In the genomic region with DNA sequence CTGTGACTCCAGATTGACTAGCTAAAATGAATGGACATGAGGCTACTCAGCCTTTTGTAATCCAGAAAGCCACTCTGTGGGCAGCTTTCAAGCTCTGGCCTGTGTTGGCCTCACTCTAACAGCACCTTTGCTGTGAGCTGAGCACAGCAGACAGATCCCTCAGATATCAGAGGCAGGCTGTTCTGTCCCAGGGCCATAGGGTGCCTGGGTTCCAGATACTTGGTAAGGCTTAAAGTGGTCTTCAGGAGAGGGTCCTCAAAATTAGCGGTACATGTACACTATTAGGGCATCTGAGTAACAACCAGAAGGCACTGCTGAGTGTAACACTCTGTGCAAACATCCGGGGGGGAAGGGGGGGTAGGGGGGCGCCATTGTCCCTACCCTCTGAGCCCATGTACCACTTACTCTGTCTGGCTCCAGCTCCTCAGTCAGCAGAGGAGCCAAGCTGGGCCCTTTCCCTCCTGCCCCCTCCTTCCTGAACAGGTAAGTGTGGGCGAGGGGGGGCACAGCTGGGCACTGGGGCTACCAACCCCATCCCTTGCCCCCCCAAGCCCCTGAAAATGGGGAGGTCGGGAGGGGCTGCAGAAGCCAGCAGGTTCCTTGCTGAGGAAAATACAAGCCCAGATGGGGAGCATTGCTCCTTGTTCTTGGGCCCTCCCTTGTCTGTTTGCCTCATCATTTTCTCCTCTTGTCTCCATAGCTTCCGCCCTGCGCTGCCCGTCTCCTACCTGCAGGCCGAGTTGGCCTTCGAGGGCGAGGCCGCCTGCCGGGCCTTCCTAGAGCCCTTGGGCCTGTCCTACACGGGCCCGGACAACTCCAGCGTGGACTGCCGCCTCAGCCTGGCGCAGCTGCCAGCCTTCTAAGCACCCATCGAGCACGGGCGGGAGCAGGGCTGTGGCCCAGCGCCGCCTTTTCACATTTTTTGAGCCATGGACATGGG, we compare ENCODE assay signal across 10 mouse cellular contexts. TPM values are rescaled to one million over a fixed set of nuclear protein-coding genes. Genes with fewer than 3 reads are reported as not detected.
DNase-seq lines count a peak whose midpoint lies in the region; ATAC-seq and TF ChIP-seq lines count a peak whose summit lies in the region.
"Had no signal": no experiment of that assay in that cellular context is flagged by ENCODE, and none has a peak within 500 bp of the region (broad histone marks: within the 10 kb centered on the region; RNA-seq: fewer than 3 reads in every experiment).

No protein-coding gene starts in this region.

- no peak overlapping the region for H3K9ac ChIP-seq in hindbrain, embryonic 13.5 days
- H3K9ac ChIP-seq in hindbrain, embryonic 14.5 days = no peak overlapping the region
- H3K9ac ChIP-seq: lung, embryonic 15.5 days; midbrain, embryonic 12.5 days had no signal

- TF ChIP-seq POLR2A in embryonic fibroblast, embryonic 13.5 days (IDR thresholded peaks at IDR 0.05; ENCODE audit: low read depth, low read length) = 0 out of 2 replicates have a peak, but pooled peaks have one; percentile 17

- TF ChIP-seq CTCF in embryonic fibroblast, embryonic 13.5 days (IDR thresholded peaks at IDR 0.05; ENCODE audit: borderline replicate concordance, insufficient read depth, low read length) = no peak

- no peak for DNase-seq in hindbrain, embryonic 14.5 days (ENCODE audit: low spot score)
- DNase-seq in right cerebral cortex, postnatal 25 days = peak; percentile 14
- no peak for DNase-seq in right cerebral cortex, adult 2 months (ENCODE audit: low spot score in 2 of 2)
- peak; percentile 17 for DNase-seq in testis, postnatal 14 days (ENCODE audit: low spot score)

- peaks cover 67% of the 10 kb centered on the region for H3K36me3 ChIP-seq in hindbrain, embryonic 13.5 days
- H3K36me3 ChIP-seq in hindbrain, embryonic 14.5 days (replicated peaks; ENCODE audit: control insufficient read depth, insufficient read depth) = peaks cover 65% of the 10 kb centered on the region

- H3K27ac ChIP-seq in hindbrain, embryonic 13.5 days = no peak overlapping the region
- no peak overlapping the region for H3K27ac ChIP-seq in hindbrain, embryonic 14.5 days
- H3K27ac ChIP-seq in embryonic fibroblast, embryonic 13.5 days (ENCODE audit: insufficient read depth, low read length) = no peak overlapping the region
- H3K27ac ChIP-seq: heart, adult 2 months; lung, embryonic 15.5 days; midbrain, embryonic 12.5 days had no signal

- H3K4me3 ChIP-seq in hindbrain, embryonic 13.5 days = 0 out of 2 replicates have a peak overlapping the region, but pooled peaks have one; percentile 2
- no peak overlapping the region for H3K4me3 ChIP-seq in hindbrain, embryonic 14.5 days (replicated peaks; ENCODE audit: low read length)
- no peak overlapping the region for H3K4me3 ChIP-seq in embryonic fibroblast, embryonic 13.5 days (ENCODE audit: insufficient read depth, low read length)
- H3K4me3 ChIP-seq: heart, adult 2 months; lung, embryonic 15.5 days; midbrain, embryonic 12.5 days had no signal

- H3K27me3 ChIP-seq in hindbrain, embryonic 13.5 days = peaks cover 14% of the 10 kb centered on the region
- peaks cover 13% of the 10 kb centered on the region for H3K27me3 ChIP-seq in hindbrain, embryonic 14.5 days (ENCODE audit: control insufficient read depth, insufficient read depth, low read length)

- H3K4me2 ChIP-seq in hindbrain, embryonic 13.5 days = no peak overlapping the region
- H3K4me2 ChIP-seq in hindbrain, embryonic 14.5 days (replicated peaks) = no peak overlapping the region
- H3K4me2 ChIP-seq: lung, embryonic 15.5 days; midbrain, embryonic 12.5 days had no signal

- ATAC-seq in hindbrain, embryonic 13.5 days (ENCODE audit: low FRiP score) = no peak
- ATAC-seq in hindbrain, embryonic 14.5 days (ENCODE audit: low FRiP score) = no peak
- ATAC-seq in monocyte, adult 5-6 weeks (replicated peaks; ENCODE audit: insufficient number of reproducible peaks, low FRiP score, low TSS enrichment, poor library complexity, severe bottlenecking) = no peak

- H3K4me1 ChIP-seq in hindbrain, embryonic 13.5 days (replicated peaks) = peaks cover 30% of the 10 kb centered on the region
- peaks cover 28% of the 10 kb centered on the region for H3K4me1 ChIP-seq in hindbrain, embryonic 14.5 days (replicated peaks; ENCODE audit: control insufficient read depth, insufficient read depth, low read length)
- H3K4me1 ChIP-seq in embryonic fibroblast, embryonic 13.5 days (ENCODE audit: control insufficient read depth, insufficient read depth, low read length) = 0 out of 2 replicates have a peak, but pooled peaks cover 5% of the 10 kb centered on the region

- 97% methylated on average over 23 of the region's 23 CpGs for WGBS in hindbrain, embryonic 13.5 days
- 93% methylated on average over 22 of the region's 23 CpGs for WGBS in hindbrain, embryonic 14.5 days

- no peaks in the 10 kb centered on the region for H3K9me3 ChIP-seq in hindbrain, embryonic 13.5 days
- H3K9me3 ChIP-seq in hindbrain, embryonic 14.5 days (ENCODE audit: control insufficient read depth, low read length) = no peaks in the 10 kb centered on the region
- H3K9me3 ChIP-seq: lung, embryonic 15.5 days; midbrain, embryonic 12.5 days had no signal

RNA-seq across cellular contexts. Expression of gene Leng9, which starts 3.7 kb away (rescaled TPM):
- polyA plus RNA-seq in hindbrain, embryonic 13.5 days (2015; fragmentation: Nextera tagmentation; extraction: Ambion mirVana) = 4.7 TPM in 2 replicates
- 3.1 and 3.7 TPM in 2 replicates for polyA plus RNA-seq in hindbrain, embryonic 14.5 days (2014; fragmentation: Nextera tagmentation; extraction: Ambion mirVana)
- polyA plus RNA-seq in embryonic fibroblast, embryonic 13.5 days (2011; ENCODE audit: insufficient read length, low read depth, missing spikeins) = 2.3 and 2.5 TPM in 2 replicates
- 26.4 to 29.4 TPM (median 28.3 TPM) in 3 replicates for total RNA-seq in monocyte, adult 5-6 weeks (2017)

RNA-seq across cellular contexts. Expression of gene Leng8, which starts 9.7 kb away (rescaled TPM):
- polyA plus RNA-seq in hindbrain, embryonic 13.5 days (2015; fragmentation: Nextera tagmentation; extraction: Ambion mirVana) = 77.0 and 79.4 TPM in 2 replicates
- 65.3 and 66.7 TPM in 2 replicates for polyA plus RNA-seq in hindbrain, embryonic 14.5 days (2014; fragmentation: Nextera tagmentation; extraction: Ambion mirVana)
- polyA plus RNA-seq in embryonic fibroblast, embryonic 13.5 days (2011; ENCODE audit: insufficient read length, low read depth, missing spikeins) = 62.7 and 81.4 TPM in 2 replicates
- total RNA-seq in monocyte, adult 5-6 weeks (2017) = 93.7 to 137 TPM (median 95.1 TPM) in 3 replicates

RNA-seq across cellular contexts. Expression of gene Cdc42ep5, which starts 18.1 kb away (rescaled TPM):
- polyA plus RNA-seq in hindbrain, embryonic 13.5 days (2015; fragmentation: Nextera tagmentation; extraction: Ambion mirVana) = 8.4 and 10.1 TPM in 2 replicates
- 7.0 and 7.2 TPM in 2 replicates for polyA plus RNA-seq in hindbrain, embryonic 14.5 days (2014; fragmentation: Nextera tagmentation; extraction: Ambion mirVana)
- 26.5 and 26.9 TPM in 2 replicates for polyA plus RNA-seq in embryonic fibroblast, embryonic 13.5 days (2011; ENCODE audit: insufficient read length, low read depth, missing spikeins)
- total RNA-seq in monocyte, adult 5-6 weeks (2017) = 2.7 TPM in 1 of 3 replicates, not detected in the others

RNA-seq across cellular contexts. Expression of gene Ttyh1, which starts 27.3 kb away (rescaled TPM):
- polyA plus RNA-seq in hindbrain, embryonic 13.5 days (2015; fragmentation: Nextera tagmentation; extraction: Ambion mirVana) = 132 and 138 TPM in 2 replicates
- 148 and 151 TPM in 2 replicates for polyA plus RNA-seq in hindbrain, embryonic 14.5 days (2014; fragmentation: Nextera tagmentation; extraction: Ambion mirVana)
- 0.94 and 1.9 TPM in 2 replicates for polyA plus RNA-seq in embryonic fibroblast, embryonic 13.5 days (2011; ENCODE audit: insufficient read length, low read depth, missing spikeins)
- total RNA-seq in monocyte, adult 5-6 weeks (2017) = not detected in 3 replicates

Comparison
In these comparisons a context has a peak if more than half of its experiments do, and no peak if none do; other contexts are left out.
1. DNase-seq: peak in right cerebral cortex, postnatal 25 days (single experiment) and testis, postnatal 14 days (single experiment); none in hindbrain, embryonic 14.5 days (single experiment) and right cerebral cortex, adult 2 months (0 of 2).